Mouse (Mus musculus) urinary bladder, postnatal 36 days (tissue): ENCODE results near the gene Dstn.
A peak's percentile ranks its signal among the peaks of the same experiment; 100 is the strongest.

ENCODE experiments used
- DNase-seq, 2 experiments: peaks; one replicate each; pipeline ENCODE4 v3.0.0; 2022; ENCODE audit warnings: low spot score in 2 of 2, mixed read lengths in 1 of 2

The Dstn gene

GRCm38 (mm10) chr2:143914760-143915599 lies at the start of gene Dstn:
Dstn (plus strand) TSS chr2:143915320.
- peak; percentile 98 to 99 for DNase-seq

- peak; percentile 73 to 81 for DNase-seq
These were observed 47.8 kb upstream of the Dstn start for GRCm38 (mm10) chr2:143867326-143867725.

DNA sequence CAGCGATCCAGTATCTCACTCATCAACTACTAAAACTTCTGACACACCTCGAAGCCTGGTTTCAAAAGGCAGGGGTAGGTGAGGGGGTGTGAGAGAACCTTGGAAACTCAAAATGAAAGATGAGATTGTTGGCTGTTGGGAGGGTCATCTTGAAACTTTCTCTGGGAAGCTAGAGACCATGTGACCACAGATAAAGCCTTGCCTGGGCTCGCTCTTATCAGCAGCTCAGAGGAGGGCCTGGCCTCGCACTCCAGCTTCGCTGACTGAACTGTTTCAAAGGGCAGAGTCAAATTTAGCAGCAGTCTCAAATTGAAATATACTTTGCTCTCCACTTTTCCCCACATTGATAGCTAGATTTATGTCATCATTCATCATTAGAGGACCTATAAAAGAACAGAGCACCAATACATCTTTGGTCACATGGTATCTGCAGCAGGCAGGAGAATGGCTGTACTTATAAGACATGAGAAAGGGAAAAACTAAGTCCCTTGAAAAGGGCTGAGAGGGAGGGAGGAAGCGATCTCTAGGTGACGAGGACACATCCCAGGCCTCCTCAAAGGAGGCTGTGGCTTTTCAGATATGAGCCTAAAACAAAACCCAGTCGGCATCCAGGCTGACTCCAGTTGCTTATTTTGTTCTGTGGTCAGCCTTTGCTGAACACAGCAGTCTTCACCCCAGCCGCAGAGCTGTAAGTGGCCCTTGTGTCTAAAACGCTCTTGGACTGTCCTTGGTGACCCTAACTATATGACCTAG lies 44.0 kb upstream of the Dstn start:
- peak; percentile 46 to 59 for DNase-seq

- no peak for DNase-seq
These were observed 39.1 kb upstream of the Dstn start for GRCm38 (mm10) chr2:143876026-143876425.

DNA sequence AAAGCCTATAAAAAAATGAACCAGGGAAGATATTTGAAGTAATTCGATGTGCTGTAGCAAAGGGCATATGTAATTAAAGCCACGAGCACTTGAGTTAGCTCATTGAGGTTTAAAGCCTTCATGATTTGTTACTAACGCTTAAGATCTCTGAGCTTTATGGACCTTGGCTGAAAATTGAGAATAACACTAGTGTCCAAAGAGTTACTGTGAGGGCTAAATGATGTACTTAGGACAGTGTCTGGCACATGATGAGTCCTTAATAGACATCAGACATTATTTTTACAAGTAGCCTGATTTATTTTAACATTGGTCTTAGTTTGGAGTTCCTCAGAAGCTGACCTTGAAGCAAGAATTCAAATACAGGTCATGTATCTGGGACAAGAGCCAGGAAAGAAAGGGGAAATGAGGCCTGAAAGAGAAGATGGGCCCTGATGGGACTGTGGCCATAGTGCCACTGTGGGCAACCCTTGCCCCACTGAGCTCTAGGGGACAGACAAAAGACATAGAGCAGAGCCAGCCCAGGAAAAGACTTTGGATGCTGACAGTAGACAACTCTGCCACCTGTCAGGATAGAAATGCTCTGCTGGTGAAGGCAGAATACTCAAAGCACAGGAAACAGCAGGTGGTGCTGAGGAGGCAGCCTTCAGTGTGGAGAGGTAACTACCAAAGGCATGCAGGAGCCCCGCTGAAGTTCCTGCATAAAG lies 38.0 kb upstream of the Dstn start:
- DNase-seq = no peak

DNA sequence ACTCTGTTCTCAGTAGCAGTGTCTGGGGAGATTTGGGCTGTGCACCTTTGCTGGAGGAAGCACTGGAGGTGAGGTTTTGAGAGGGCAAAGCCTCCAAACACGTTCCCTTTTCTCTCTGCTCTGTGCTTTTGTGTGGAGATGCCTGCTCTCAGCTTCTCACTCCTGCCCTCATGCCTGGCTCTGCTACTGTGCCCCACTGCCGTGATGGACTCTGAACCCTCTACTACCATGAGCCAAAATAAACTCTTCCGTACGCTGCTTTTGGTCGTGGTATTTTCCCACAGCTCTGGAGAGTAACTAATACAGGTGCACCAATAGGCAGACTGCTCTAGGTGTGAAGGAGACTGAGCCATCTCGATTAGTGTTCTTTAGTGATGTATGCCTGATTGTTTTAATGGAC lies 35.8 kb upstream of the Dstn start:
- DNase-seq = no peak

- no peak for DNase-seq
These were observed 33.1 kb upstream of the Dstn start for GRCm38 (mm10) chr2:143882002-143882401.

GRCm38 (mm10) chr2:143882606-143883288 lies 32.4 kb upstream of the Dstn start:
- no peak for DNase-seq

GRCm38 (mm10) chr2:143889131-143889859 lies 25.8 kb upstream of the Dstn start:
- DNase-seq = no peak

DNA sequence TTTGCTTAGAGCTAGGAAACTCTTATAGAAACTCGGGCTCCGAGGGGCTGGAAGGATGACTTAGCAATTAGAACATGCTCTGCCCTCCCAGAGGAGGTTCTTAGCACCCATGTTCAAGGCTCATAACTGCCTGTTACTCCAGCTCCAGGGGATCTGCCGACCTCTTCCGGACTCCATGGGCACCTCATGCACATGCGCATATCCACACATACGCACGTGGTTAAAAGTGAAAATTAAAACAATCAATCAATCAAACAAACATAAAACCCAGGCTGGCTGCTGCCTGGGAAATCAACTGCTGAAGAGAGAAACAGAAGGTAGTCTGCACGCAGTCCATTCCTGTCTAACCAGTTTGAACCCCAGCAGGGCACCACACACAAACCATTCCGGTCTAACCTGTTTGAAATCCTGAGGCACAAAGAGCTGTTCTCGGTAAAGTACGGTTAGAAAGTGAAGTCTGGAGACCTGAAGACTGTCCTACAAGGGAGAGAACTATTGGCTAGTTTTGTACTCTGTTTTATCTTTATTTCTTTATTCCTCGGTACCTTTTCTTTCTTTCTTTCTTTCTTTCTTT lies 25.2 kb upstream of the Dstn start:
- peak; percentile 66 to 71 for DNase-seq

DNA sequence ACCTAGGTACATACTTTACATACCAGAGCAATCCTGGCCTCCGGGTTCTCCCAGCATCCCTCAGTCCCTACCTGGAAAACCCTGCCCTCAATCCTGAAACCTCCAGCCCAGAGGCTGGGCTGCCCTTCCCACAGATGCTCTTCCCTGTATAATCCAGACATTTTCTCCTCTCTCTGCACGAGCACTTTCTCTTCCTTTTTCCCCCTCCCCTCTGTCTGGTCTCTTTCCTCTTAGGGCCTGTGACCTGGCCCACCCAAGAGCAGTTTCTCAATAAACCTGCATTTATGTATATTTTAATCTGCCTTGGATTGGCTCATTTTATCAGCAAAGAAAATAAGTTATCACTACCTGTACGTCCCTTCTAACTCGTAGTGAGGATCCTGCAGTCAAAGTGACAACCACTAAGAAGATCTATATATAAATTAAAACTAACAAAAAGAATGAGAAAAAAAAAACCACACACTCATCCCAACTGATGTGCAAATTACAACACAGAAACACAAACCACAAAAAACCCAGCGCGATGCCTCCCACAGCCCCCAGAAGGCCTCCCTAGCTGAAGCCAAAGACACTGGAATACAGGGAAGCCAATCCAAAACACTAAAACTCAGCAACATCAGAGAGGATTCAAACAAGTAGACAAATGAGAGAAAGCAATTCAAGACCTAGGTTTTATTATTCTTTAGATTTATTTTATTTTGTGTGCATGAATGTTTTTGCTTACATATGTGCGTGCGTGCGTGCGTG lies 23.6 kb upstream of the Dstn start:
- DNase-seq = no peak

DNA sequence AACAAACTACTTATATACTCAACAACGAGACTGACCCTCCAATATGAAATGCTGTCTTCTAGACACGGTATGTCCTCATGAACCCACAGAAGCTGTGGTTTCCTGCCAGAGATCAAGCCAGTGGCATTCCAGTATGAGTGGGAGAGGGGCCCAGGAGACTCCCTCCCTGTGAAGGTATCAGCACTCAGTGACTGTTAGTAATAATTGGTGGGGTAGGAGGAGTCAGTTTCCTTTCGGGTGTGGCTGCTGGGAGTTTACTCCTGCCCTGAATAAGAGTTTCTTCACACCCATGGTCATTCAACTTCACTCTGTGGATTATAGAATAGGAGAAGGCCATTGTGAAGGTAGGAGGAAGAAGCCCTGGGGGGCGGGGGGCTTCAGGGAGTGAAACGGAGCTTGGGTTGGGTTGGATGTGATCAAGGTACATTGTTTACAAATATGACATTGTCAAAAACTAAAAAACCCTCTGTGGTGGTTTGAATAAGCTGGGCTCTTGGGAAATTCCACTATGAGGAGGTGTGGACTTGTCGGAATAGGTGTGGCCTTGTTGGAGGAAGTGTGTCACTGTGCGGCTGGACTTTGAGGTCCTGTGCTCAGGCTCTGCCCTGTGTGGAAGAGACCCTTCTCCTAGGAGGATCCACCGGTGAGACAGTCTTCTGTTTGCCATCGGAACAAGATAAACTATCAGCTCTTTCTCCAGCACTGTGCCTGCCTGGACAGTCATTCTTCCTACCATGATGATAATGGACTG lies 15.5 kb upstream of the Dstn start:
- DNase-seq = no peak

DNA sequence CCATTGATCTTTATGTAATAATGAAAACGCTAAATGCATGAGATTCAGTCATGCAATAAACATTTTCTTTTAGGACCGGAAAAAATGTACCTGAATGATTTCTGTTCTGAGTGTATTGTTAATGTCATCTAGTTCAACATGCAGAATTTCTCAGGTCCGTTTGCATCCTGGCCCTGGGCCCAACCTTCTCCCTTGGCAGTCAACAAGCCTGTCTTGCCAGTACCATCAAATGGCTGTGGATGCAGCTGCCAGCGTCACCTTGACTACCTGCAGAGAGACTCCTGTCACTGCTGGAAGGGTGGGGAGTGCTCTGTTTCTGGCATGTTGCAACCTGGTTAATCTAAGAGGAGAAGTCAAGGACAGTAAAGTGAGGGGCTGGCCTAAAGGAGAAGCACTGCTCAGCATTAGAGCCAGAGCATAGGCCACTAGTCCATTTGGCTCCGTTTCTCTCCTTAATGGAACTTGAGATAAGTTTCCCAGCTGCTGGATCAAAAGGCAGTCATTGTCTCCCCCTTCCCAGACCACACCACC lies 14.2 kb upstream of the Dstn start:
- no peak for DNase-seq

DNA sequence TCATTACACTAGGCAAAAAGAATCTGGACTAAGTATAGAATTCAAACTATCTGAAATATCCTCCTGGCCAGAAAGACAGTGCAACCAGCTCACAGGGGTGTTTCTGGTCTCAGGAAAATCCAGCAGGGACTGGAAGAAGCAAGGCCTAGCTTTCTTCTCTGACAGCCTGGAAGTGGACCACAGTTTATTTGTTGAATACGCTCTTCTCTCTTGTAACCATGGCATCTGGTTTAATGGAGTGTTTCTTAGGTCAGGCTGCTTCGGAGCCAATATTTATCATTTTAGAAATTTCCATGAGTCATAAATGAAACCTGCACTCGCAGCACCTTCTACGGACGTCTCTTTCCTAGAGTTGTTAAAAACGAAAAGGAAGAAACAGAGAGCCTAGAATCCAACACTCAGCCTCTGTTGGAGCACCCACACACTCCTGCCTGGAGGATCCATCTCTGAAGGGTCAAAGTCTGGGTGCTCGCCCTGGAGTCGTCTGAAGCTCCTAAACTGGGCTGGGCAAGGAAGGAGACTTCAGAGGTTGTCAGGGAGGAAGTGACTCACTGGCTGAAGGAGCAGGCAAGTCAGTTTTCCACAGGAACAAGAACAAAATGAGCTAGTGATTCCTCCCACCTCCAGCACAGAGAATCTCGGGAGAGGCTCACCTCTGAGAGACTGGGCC lies 11.6 kb upstream of the Dstn start:
- DNase-seq = peak in 1 of 2 experiments; percentile 37

GRCm38 (mm10) chr2:143904896-143905295 lies 10.2 kb upstream of the Dstn start:
- no peak for DNase-seq

DNA sequence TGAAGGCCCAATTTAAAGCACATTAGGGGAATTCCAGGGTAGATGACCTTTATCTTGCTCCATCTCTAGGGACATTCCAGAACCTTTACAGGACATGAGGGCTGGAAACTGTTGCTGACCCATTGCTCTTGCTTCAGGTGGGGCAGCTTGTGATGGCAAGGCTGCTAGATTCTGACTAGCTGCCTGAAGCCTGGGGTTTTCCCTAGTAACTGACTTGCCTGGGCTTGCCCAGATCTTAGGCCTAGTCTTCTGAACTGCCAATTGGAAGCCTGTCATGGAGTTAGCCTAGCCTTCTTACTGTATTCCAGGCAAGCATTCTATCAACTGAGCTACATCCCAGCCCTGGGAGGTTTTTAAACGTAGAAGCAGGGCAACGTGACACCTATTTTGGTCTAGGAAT lies 5.9 kb upstream of the Dstn start:
- DNase-seq = no peak

DNA sequence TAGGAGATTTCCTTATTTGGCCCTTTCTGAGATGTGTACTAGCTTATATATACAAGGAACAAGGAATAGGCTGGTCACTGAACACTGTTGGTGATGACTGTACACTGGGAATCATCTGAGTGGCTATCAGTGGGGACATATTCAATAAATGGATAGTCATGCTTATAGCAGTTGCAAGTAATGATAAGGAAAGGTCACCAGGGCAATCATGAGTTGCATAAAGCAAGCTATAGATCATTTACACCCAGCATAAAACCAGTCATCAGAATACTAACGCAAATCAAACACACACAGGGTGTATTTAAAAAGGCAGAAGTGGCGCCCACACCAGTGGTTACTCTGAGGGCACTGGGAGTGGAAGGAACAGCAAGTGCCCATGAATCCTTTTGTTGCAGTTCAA lies 2.9 kb upstream of the Dstn start:
- DNase-seq = no peak

DNA sequence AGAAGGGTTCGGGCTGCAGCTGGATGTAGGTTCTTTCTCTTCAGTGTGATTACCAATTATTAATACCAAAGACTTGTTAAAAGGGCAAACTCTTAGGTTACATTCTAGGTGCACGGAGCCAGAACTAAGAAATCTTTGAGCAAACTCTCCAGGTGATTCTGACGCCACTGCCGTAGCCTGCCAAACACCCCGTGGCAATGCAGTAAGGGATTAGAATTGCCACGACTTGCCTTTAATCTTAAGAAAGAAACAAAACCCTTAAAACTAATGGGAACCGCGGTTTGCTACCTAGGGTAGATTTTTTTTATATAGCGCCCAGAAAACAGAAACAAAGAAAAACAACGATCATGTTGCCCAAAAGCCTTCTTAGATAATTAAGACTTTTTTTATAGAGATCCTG lies 899 bp upstream of the Dstn start:
- no peak for DNase-seq
